Mouse (Mus musculus): ENCODE measurements at regions not wholly inside any gene's neighbourhood (a gene's known extent, or its start where the extent isn't known, plus 50 kb on each side); places are given as distances from the start of the nearest gene placed in this dataset.

DNA sequence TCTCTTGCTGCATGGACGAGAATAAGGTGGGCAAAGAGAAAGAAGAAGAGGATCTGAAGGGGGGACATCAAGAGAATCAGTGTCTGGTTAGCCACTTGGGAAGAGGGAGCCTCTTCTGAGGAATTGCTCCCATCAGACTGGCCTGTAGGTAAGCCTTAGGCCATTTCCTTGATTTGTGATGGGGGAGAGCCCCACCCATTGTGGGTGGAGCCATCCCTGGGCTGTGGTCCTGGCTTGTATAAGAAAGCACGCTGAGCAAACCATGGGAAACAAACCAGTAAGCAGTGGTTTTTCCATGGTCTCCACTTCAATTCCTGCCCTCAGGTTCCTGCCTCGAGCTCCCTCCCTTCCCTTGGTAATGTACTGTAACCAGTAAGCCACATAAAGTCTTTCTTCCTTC, 57.7 kb upstream of the Sez6l start:
- ATAC-seq (ENCODE audit: low TSS enrichment): no peak

- ATAC-seq (ENCODE audit: low TSS enrichment): no peak
These were observed 54.8 kb upstream of the Sez6l start for GRCm38 (mm10) chr5:112631766-112632165.

GRCm38 (mm10) chr5:112629656-112630055, 52.7 kb upstream of the Sez6l start:
- no peak for ATAC-seq (ENCODE audit: low TSS enrichment)

DNA sequence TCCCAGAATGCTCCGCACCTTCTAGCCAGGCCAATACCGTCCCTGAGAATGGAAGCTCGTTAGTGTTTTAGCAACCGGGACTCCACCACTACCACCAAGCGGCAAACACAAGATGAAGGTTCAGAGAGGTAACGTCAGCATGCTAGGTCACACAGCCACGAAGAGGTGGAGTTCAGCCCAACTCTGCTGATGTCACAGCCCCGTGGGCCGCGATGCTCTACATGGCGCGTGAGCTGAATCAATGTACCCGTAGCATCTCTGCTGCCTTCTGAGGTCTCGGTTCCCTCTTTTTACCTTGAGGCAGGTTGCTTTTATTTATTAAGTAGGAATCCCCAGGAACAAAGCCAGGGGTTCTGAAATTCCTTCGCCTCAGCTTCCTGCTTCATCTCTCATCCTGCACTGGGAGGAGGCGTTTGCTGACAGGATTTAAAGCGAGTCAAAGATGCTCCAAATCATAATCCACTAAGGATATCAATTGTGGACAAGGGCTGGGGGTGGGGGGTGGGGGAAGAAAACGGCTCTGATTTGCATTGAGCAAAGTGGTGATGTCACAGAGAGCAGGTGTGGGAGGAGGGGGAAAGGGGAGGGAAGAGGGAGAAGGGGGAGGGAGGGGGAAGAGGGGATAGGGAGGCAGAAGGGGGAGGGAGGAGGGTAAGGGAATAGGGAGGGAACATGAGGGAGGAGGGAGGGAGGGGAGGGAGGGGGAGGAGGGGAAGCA, 51.2 kb upstream of the Sez6l start:
- peak; percentile 60; the same call in 1 of the 2 replicates for ATAC-seq (ENCODE audit: low TSS enrichment)

DNA sequence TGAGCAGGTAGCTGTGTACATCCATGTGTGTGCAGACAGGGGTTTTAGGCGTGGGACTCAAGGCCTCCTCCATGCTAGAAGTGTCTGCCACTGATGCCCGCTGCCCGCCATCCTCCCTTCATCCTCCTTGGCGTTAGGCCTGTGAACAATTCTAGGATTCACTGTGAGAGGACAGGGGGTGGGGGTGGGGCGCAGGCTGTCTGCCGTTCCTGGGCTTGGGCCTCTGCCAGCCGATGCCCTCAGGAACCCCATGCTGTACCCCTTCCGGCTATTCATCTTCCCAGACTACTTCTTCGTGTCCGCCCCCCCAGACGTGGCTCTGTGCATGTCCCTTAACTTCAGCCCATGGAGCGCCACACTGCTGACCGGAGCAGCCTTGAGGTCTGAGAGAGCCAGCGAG, 50.3 kb upstream of the Sez6l start:
- ATAC-seq (ENCODE audit: low TSS enrichment): no peak
